Mouse (Mus musculus) mouse embryonic stem cell (cell line): Measurements from ENCODE around the gene Tro.

Source experiments
- in situ Hi-C, 2 experiments: fragments of 300-500 bp; cut with MboI; formaldehyde crosslinking; loops; 1 replicate in 1 of 2; 3 replicates in 1 of 2; pipeline ENCODE4 v1.14.3; 2019 to 2020; ENCODE audit warnings: low sequenced_read_pairs in 2 of 2, low pct_unique_long_range_greater_than_20kb in 1 of 2, mixed read lengths in 1 of 2; ENCODE audit not compliant: unreplicated experiment in 1 of 2

Tro gene

DNA sequence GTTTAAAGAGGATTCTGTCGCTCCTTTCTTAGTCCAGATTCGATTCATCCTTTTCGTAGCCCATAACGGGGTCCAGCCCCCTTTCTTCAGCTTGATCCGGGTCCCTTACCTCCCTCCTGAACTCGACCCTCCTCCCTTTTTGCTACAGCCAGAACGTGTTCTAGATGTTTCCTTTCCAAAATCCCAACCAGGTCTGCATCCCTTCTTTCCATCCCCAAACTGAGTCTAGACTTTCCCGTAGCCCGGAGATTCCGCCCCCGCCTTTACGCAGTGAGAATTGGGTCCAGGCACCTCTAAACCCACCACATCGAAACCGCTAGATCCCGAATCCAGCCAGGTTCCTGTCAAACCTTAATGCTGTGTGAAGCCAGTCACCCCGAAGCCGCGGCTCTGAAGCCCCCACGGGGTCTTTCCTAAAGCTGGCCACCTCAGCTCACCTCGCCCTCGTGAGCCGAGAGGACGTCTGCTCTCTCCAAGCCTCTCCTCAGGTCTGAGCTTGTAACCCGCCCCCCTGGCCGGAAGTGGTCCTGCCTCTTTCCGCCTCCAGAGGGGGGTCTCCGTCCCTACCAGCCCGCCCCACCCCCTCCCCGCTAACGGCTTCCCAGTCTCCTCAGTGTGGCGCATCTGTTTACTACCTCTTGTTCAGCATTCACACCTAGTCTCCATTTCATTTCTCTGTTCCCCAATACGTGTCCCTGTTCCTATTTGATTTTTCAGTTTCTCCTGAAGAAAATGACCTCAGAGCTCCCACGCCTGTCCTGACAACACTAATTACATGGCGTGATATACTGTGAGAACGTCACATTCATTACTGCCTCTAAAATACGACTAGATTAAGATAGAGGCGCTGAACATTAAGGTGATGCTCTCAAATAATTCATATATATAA lies at the start of gene Tro:
Tro (minus strand) TSS at position 676 of the 889 bp plus-strand sequence.
- in situ Hi-C loops: loop anchor here in 1 of 2 experiments (25.0 kb wide), 1 partner anchor 145 kb away; no protein-coding TSS in a partner anchor

- in situ Hi-C loops: loop anchor here in 1 of 2 experiments (25.0 kb wide), 1 partner anchor 235 kb away; no protein-coding TSS in a partner anchor
Observed at GRCm38 (mm10) chrX:150677505-150677904, 20.1 kb upstream of the Tro start.

DNA sequence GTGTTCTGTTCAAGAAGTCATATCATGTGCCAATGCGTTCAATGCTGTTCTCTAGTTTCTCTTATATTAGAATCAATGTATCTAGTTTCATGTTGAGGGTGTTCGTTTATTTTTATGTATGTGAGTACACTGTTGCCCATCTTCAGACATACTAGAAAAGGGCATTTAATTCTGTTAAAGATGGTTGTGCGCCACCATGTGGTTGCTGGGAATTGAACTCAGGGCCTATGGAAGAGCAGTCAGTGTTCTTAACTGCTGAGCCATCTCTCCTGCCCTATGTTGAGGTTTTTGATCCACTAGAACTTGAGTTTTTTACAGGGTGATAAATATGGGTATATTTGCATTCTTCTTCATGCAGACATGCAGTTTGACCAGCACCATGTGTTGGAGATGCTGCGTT lies 5.4 kb upstream of the Tro start:
- in situ Hi-C loops: loop anchor here in 1 of 2 experiments (25.0 kb wide), 1 partner anchor 151 kb away; no protein-coding TSS in a partner anchor

GRCm38 (mm10) chrX:150657797-150658118 lies 375 bp upstream of the Tro start:
- in situ Hi-C loops: loop anchor here in 1 of 2 experiments (25.0 kb wide), 1 partner anchor 145 kb away; no protein-coding TSS in a partner anchor

GRCm38 (mm10) chrX:150656122-150656907 lies 1.1 kb downstream of the Tro start:
- in situ Hi-C loops: loop anchor here in 1 of 2 experiments (25.0 kb wide), 1 partner anchor 144 kb away; no protein-coding TSS in a partner anchor

- in situ Hi-C loops: no loop called here
Observed at GRCm38 (mm10) chrX:150636421-150636820, 21.0 kb downstream of the Tro start.

GRCm38 (mm10) chrX:150598882-150599281 lies 58.5 kb downstream of the Tro start:
- in situ Hi-C loops: no loop called here
